Mouse (Mus musculus): ENCODE results near the gene Hsd11b1. TPM values are rescaled to one million over a fixed set of nuclear protein-coding genes. Genes with fewer than 3 reads are reported as not detected.

The Hsd11b1 gene
- polyA plus RNA-seq, 1 experiment, result not detected

DNA sequence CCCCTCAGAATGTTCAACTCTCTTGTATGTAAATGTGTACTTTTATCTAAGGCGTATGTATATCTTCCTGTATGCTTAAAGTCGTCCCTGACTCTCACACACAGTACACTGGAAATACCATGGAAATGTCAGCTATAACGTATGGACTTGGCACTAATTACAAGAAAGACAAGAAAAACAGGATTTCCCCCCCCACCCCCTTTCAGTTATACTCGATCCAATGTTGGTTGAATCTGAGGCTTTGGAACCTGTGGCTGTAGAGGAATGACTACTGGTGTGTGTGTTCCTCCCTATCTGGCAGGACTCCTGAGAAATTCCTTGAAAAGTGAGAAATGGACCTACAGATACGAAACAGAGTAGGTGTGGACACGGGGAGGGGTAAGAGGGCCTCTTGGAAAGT, 75.6 kb downstream of the Hsd11b1 start:
- Histone ChIP-seq H3K4me1 (ENCODE audit: control insufficient read depth) (no peaks in the 10 kb centered on the region; the same call in 1 of the 2 replicates), H3K27me3 (ENCODE audit: control insufficient read depth) (no peaks in the 10 kb centered on the region), H3K4me3 (replicated peaks) (no peak overlapping the region), H3K9me3 (ENCODE audit: control insufficient read depth, low read length) (no peaks in the 10 kb centered on the region), H3K36me3 (ENCODE audit: control insufficient read depth) (no peaks in the 10 kb centered on the region)
- no peak for TF ChIP-seq GATA1 (IDR thresholded peaks at IDR 0.05; ENCODE audit: low read length)
- no peak for TF ChIP-seq TAL1 (IDR thresholded peaks at IDR 0.05; ENCODE audit: low read length)

DNA sequence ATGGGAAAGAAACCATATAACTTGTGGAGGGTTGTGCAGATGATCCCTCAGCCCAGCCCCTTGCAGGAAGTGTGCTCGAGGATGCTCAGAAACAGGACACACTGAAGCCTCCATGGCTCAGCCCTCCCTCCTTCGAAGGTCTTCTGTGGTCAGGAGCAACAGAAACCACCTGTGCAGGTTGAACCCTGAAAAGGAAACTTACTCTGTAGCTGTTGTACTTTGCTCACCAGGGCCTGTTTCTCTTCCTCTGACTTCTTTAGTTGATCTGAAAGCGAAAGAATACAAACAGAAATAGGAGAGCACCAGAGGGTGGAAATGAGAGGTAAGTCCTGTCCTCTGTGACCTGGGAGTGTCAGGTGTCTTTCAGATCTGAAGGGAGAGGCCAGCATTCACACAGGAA, 82.8 kb downstream of the Hsd11b1 start:
- H3K4me1 ChIP-seq (ENCODE audit: control insufficient read depth), result no peaks in the 10 kb centered on the region; the same call in none of the 2 replicates
- no peaks in the 10 kb centered on the region for H3K27me3 ChIP-seq (ENCODE audit: control insufficient read depth)
- H3K9me3 ChIP-seq (ENCODE audit: control insufficient read depth, low read length), result no peaks in the 10 kb centered on the region
- H3K4me3 ChIP-seq (replicated peaks), result no peak overlapping the region
- TF ChIP-seq GATA1 (IDR thresholded peaks at IDR 0.05; ENCODE audit: low read length), result no peak
- no peak for TF ChIP-seq TAL1 (IDR thresholded peaks at IDR 0.05; ENCODE audit: low read length)
- no peaks in the 10 kb centered on the region for H3K36me3 ChIP-seq (ENCODE audit: control insufficient read depth)

GRCm38 (mm10) chr1:193174143-193174733, 89.6 kb downstream of the Hsd11b1 start:
- no peaks in the 10 kb centered on the region for H3K9me3 ChIP-seq (ENCODE audit: control insufficient read depth, low read length)
- H3K4me3 ChIP-seq (replicated peaks), result peak overlapping the region; percentile 70
- TF ChIP-seq GATA1 (IDR thresholded peaks at IDR 0.05; ENCODE audit: low read length), result no peak
- TF ChIP-seq TAL1 (IDR thresholded peaks at IDR 0.05; ENCODE audit: low read length), result no peak

GRCm38 (mm10) chr1:193173810-193174129, 90.1 kb downstream of the Hsd11b1 start:
- peaks cover 31% of the 10 kb centered on the region for H3K4me1 ChIP-seq (ENCODE audit: control insufficient read depth)
- TF ChIP-seq TAL1 (IDR thresholded peaks at IDR 0.05; ENCODE audit: low read length), result no peak
- TF ChIP-seq GATA1 (IDR thresholded peaks at IDR 0.05; ENCODE audit: low read length), result no peak

More at GRCm38 (mm10) chr1:193174143-193174733, 89.6 kb downstream of the Hsd11b1 start:
- Histone ChIP-seq H3K4me1 (ENCODE audit: control insufficient read depth) (peaks cover 31% of the 10 kb centered on the region), H3K36me3 (ENCODE audit: control insufficient read depth) (no peaks in the 10 kb centered on the region), H3K27me3 (ENCODE audit: control insufficient read depth) (no peaks in the 10 kb centered on the region)

GRCm38 (mm10) chr1:193172991-193173809, 90.7 kb downstream of the Hsd11b1 start:
- TF ChIP-seq TAL1 (IDR thresholded peaks at IDR 0.05; ENCODE audit: low read length) (no peak), GATA1 (IDR thresholded peaks at IDR 0.05; ENCODE audit: low read length) (no peak)
- Histone ChIP-seq H3K4me1 (ENCODE audit: control insufficient read depth) (peaks cover 31% of the 10 kb centered on the region), H3K9me3 (ENCODE audit: control insufficient read depth, low read length) (no peaks in the 10 kb centered on the region), H3K4me3 (replicated peaks) (peak overlapping the region; percentile 70), H3K36me3 (ENCODE audit: control insufficient read depth) (no peaks in the 10 kb centered on the region), H3K27me3 (ENCODE audit: control insufficient read depth) (no peaks in the 10 kb centered on the region)

More at GRCm38 (mm10) chr1:193173810-193174129, 90.1 kb downstream of the Hsd11b1 start:
- Histone ChIP-seq H3K9me3 (ENCODE audit: control insufficient read depth, low read length) (no peaks in the 10 kb centered on the region), H3K27me3 (ENCODE audit: control insufficient read depth) (no peaks in the 10 kb centered on the region), H3K4me3 (replicated peaks) (peak overlapping the region; percentile 70), H3K36me3 (ENCODE audit: control insufficient read depth) (no peaks in the 10 kb centered on the region)

Other genes with a start within 250 kb of the Hsd11b1 start
- 0.41 and 0.53 TPM in 2 replicates for gene Syt14, start 228.3 kb downstream of the Hsd11b1 start, polyA plus RNA-seq (2012)
- 0.07 and 0.21 TPM in 2 replicates for gene Diexf, start 133.8 kb downstream of the Hsd11b1 start, polyA plus RNA-seq (2012)
- not detected in 2 replicates for gene Irf6, start 111.0 kb downstream of the Hsd11b1 start, polyA plus RNA-seq (2012)
- not detected in 2 replicates for gene A130010J15Rik, start 96.0 kb downstream of the Hsd11b1 start, polyA plus RNA-seq (2012)
- 0.22 TPM in 1 of 2 replicates, not detected in the other for gene Traf3ip3, start 62.4 kb downstream of the Hsd11b1 start, polyA plus RNA-seq (2012)
- not detected in 2 replicates for gene Lamb3, start 56.4 kb downstream of the Hsd11b1 start, polyA plus RNA-seq (2012)
- gene G0s2, start 9.1 kb upstream of the Hsd11b1 start, polyA plus RNA-seq (2012), result 0.07 and 0.08 TPM in 2 replicates
- gene Camk1g, start 106.2 kb upstream of the Hsd11b1 start, polyA plus RNA-seq (2012), result not detected in 2 replicates